Mouse (Mus musculus) urinary bladder, postnatal 10 days (tissue): Measurements from ENCODE around the gene Hmgb4.

Experiments used
- DNase-seq: peaks from one replicate; pipeline ENCODE4 v3.0.0; 2022; ENCODE audit warnings: low spot score

Gene Hmgb4

GRCm38 (mm10) chr4:128260907-128261560 is at the start of gene Hmgb4:
TSS of gene Hmgb4 (minus strand) at chr4:128260957.
- DNase-seq, result no peak

GRCm38 (mm10) chr4:128306011-128306410 is 45.3 kb upstream of the Hmgb4 start:
- no peak for DNase-seq

- DNase-seq, result no peak
These were observed 43.3 kb upstream of the Hmgb4 start for GRCm38 (mm10) chr4:128304049-128304448.

- DNase-seq, result no peak
These were observed 27.3 kb upstream of the Hmgb4 start for GRCm38 (mm10) chr4:128288095-128288494.

- no peak for DNase-seq
These were observed 24.3 kb upstream of the Hmgb4 start for GRCm38 (mm10) chr4:128285009-128285408.

- no peak for DNase-seq
These were observed 14.8 kb upstream of the Hmgb4 start for GRCm38 (mm10) chr4:128275586-128275985.

- DNase-seq, result no peak
These were observed 14.4 kb upstream of the Hmgb4 start for GRCm38 (mm10) chr4:128275116-128275515.

GRCm38 (mm10) chr4:128273146-128273545 is 12.4 kb upstream of the Hmgb4 start:
- no peak for DNase-seq

GRCm38 (mm10) chr4:128272501-128272900 is 11.7 kb upstream of the Hmgb4 start:
- no peak for DNase-seq

GRCm38 (mm10) chr4:128270931-128271330 is 10.2 kb upstream of the Hmgb4 start:
- no peak for DNase-seq

GRCm38 (mm10) chr4:128270177-128270576 is 9.4 kb upstream of the Hmgb4 start:
- no peak for DNase-seq

- no peak for DNase-seq
These were observed 8.6 kb upstream of the Hmgb4 start for GRCm38 (mm10) chr4:128269261-128269875.

- DNase-seq, result no peak
These were observed 4.6 kb upstream of the Hmgb4 start for GRCm38 (mm10) chr4:128265341-128265740.

GRCm38 (mm10) chr4:128264491-128264890 is 3.7 kb upstream of the Hmgb4 start:
- DNase-seq, result no peak

- no peak for DNase-seq
These were observed 1.5 kb downstream of the Hmgb4 start for GRCm38 (mm10) chr4:128259211-128259610.

- DNase-seq, result no peak
These were observed 12.1 kb downstream of the Hmgb4 start for GRCm38 (mm10) chr4:128248676-128249075.

- DNase-seq, result no peak
These were observed 15.6 kb downstream of the Hmgb4 start for GRCm38 (mm10) chr4:128245201-128245600.

GRCm38 (mm10) chr4:128241854-128242356 is 18.9 kb downstream of the Hmgb4 start:
- DNase-seq, result no peak

GRCm38 (mm10) chr4:128241075-128241853 is 19.5 kb downstream of the Hmgb4 start:
- no peak for DNase-seq

- DNase-seq, result no peak
These were observed 21.6 kb downstream of the Hmgb4 start for GRCm38 (mm10) chr4:128239113-128239512.

- no peak for DNase-seq
These were observed 27.3 kb downstream of the Hmgb4 start for GRCm38 (mm10) chr4:128233458-128233857.

GRCm38 (mm10) chr4:128227377-128228316 is 33.1 kb downstream of the Hmgb4 start:
- DNase-seq, result no peak
